Mouse (Mus musculus): ENCODE measurements around the gene Plekhj1.

The Plekhj1 gene

GRCm38 (mm10) chr10:80754594-80755290 is 43.7 kb downstream of the Plekhj1 start, which contains the start of gene Dot1l:
Dot1l (plus strand) TSS chr10:80755206.
- DNase-seq (ENCODE audit: extremely low read depth, insufficient read length, low spot score): peak; percentile 98

- peak; percentile 92 for DNase-seq (ENCODE audit: extremely low read depth, insufficient read length, low spot score)
These were observed 46.3 kb downstream of the Plekhj1 start for GRCm38 (mm10) chr10:80752079-80752625.

GRCm38 (mm10) chr10:80751188-80751832 is 47.1 kb downstream of the Plekhj1 start:
- DNase-seq (ENCODE audit: extremely low read depth, insufficient read length, low spot score): peak; percentile 90

- DNase-seq (ENCODE audit: extremely low read depth, insufficient read length, low spot score): no peak
These were observed 49.8 kb downstream of the Plekhj1 start for GRCm38 (mm10) chr10:80748609-80749008.

GRCm38 (mm10) chr10:80747410-80747809 is 51.0 kb downstream of the Plekhj1 start:
- DNase-seq (ENCODE audit: extremely low read depth, insufficient read length, low spot score): peak; percentile 45
